Mouse (Mus musculus) megakaryocyte, embryonic 14.5 days (primary cell): Measurements from ENCODE around the gene Pank1.

Experiments
- FLI1 ChIP-seq: IDR thresholded peaks from 2 replicates; pipeline ENCODE4 v1.6.1; 2012; ENCODE audit warnings: low read length, inconsistent platforms, mixed read lengths
- GATA1 ChIP-seq: IDR thresholded peaks from 3 replicates; pipeline ENCODE4 v1.6.1; 2012; ENCODE audit warnings: mixed read lengths, low read length, inconsistent platforms, borderline replicate concordance

DNA sequence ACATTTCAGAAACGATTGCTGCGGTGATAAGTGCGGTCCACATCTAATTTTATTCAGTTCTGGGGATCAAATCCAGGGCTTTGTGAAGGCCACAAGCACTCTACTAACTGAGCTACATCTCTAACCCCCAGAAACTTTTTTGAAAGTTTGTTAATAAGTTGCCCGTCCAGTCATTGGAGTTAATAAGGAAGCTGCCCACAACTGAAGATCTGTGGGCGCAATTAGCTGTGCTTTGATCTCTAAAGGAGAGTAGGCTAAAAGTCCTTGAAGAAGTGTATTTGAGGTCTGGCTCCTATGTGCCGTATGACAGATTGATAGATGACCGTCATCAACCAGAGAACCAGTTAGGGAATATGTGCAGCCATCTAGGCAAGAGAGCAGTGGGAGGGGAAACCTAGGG lies 22.0 kb upstream of the Pank1 start:
- no peak for TF ChIP-seq GATA1
- no peak for TF ChIP-seq FLI1
